13 mouse cellular contexts compared by ENCODE assay signal in the genomic region with DNA sequence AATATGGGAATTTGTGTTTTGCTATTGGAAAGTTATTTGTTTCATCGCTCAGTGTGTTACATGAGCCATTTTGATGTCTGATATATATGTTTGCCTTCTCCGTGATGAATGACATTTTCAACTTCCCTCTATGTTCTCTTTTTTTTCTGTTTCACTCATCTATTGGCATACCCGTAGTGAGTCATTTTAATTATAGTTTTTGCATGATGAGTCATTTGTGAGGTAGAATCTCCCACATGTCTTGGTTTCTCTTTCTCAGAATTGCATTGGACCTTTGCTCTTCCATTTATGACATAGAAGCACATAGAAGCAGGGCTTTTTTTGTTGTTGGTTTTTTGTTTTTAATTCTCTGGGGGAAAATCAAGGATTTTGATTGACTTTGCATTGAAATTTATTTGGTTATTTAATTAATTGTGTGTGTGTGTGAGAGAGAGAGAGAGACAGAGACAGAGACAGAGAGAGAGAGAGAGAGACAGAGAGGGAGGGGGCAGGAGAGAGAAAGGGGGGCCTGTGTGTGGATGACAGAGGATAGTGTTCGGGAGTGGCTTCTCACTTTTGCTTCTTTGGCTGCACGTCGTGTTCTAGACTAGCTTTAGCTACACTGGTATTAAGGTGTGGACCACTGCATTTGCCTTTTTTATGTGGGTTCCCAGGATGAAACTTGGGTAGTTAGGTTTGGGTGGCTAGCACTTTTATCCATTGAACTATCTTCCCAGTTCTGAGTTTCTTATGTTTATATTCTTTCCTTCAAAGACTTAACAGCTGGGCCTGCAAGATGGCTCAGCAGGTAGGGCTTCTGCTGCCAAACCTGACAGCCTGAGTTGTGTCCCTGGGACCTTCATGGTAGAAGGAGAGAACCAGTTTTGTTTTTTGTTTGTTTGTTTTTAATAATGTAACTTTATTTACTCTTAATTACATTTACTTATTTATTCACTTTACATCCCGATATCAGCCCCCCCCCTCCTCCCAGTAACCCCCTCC. TPM values are rescaled to one million over a fixed set of nuclear protein-coding genes. Genes with fewer than 3 reads are reported as not detected.
DNase-seq lines count a peak whose midpoint lies in the region; ATAC-seq and TF ChIP-seq lines count a peak whose summit lies in the region.
"Had no signal": no experiment of that assay in that cellular context is flagged by ENCODE, and none has a peak within 500 bp of the region (broad histone marks: within the 10 kb centered on the region; RNA-seq: fewer than 3 reads in every experiment).

No protein-coding gene starts in this region.

- H3K9me3 ChIP-seq in intestine, postnatal 0 days (ENCODE audit: control insufficient read depth): no peaks in the 10 kb centered on the region
- no peaks in the 10 kb centered on the region for H3K9me3 ChIP-seq in stomach, postnatal 0 days (ENCODE audit: control insufficient read depth, low read length)

- H3K4me3 ChIP-seq in intestine, postnatal 0 days (ENCODE audit: low read depth, low read length): no peak overlapping the region
- H3K4me3 ChIP-seq in stomach, postnatal 0 days (ENCODE audit: low read depth, low read length): no peak overlapping the region

- ATAC-seq in intestine, postnatal 0 days: peak; percentile 89
- no peak for ATAC-seq in stomach, postnatal 0 days (ENCODE audit: low FRiP score, low TSS enrichment)
- ATAC-seq: forebrain, embryonic 14.5 days; lung, postnatal 0 days had no signal

- peak overlapping the region; percentile 25; the same call in 1 of the 2 replicates for H3K4me2 ChIP-seq in intestine, postnatal 0 days (replicated peaks; ENCODE audit: low read depth)
- H3K4me2 ChIP-seq in stomach, postnatal 0 days (replicated peaks; ENCODE audit: low read depth): no peak overlapping the region
- H3K4me2 ChIP-seq: heart, embryonic 11.5 days had no signal

- no peak for TF ChIP-seq CTCF in intestine, postnatal 0 days (IDR thresholded peaks at IDR 0.05; ENCODE audit: low read depth)
- no peak for TF ChIP-seq CTCF in stomach, postnatal 0 days (IDR thresholded peaks at IDR 0.05; ENCODE audit: low read depth)

- no peak for TF ChIP-seq EP300 in stomach, postnatal 0 days (optimal IDR thresholded peaks at IDR 0.05)

- no peaks in the 10 kb centered on the region for H3K36me3 ChIP-seq in intestine, postnatal 0 days (ENCODE audit: control insufficient read depth, insufficient read depth)
- no peaks in the 10 kb centered on the region for H3K36me3 ChIP-seq in stomach, postnatal 0 days (ENCODE audit: control insufficient read depth, insufficient read depth, low read length)

- H3K9ac ChIP-seq in intestine, postnatal 0 days (ENCODE audit: low read depth, low read length): no peak overlapping the region
- H3K9ac ChIP-seq in stomach, postnatal 0 days (ENCODE audit: low read length): no peak overlapping the region

- peaks cover 4% of the 10 kb centered on the region; the same call in 1 of the 2 replicates for H3K4me1 ChIP-seq in intestine, postnatal 0 days (replicated peaks; ENCODE audit: control insufficient read depth, insufficient read depth, low read length)
- H3K4me1 ChIP-seq in stomach, postnatal 0 days (replicated peaks; ENCODE audit: control insufficient read depth, insufficient read depth): no peaks in the 10 kb centered on the region

- H3K27ac ChIP-seq in intestine, postnatal 0 days (ENCODE audit: low read depth, low read length): peak overlapping the region; percentile 35; the same call in 1 of the 2 replicates
- no peak overlapping the region for H3K27ac ChIP-seq in stomach, postnatal 0 days (replicated peaks)

- intact Hi-C loops in heart, postnatal 25 days (cut with DNase I): no loop called here

- DNase-seq in 3134 (ENCODE audit: extremely low read depth, insufficient read length, low spot score): peak; percentile 34
- DNase-seq in MN1 (ENCODE audit: low spot score): peak; percentile 38
- DNase-seq in cerebellum, adult 9-10 months: peak; percentile 84
- no peak for DNase-seq in adrenal gland, adult 2 months
- no peak for DNase-seq in stomach, postnatal 0 days (ENCODE audit: low spot score)
- DNase-seq in heart, postnatal 25 days (ENCODE audit: low spot score): no peak
- DNase-seq in left cerebral cortex, adult 8-10 months (ENCODE audit: low spot score in 2 of 2): no peak
- DNase-seq: liver; thymus, postnatal 4 days had no signal

- no peaks in the 10 kb centered on the region for H3K27me3 ChIP-seq in intestine, postnatal 0 days (replicated peaks; ENCODE audit: control insufficient read depth, insufficient read depth, low read length)
- no peaks in the 10 kb centered on the region for H3K27me3 ChIP-seq in stomach, postnatal 0 days (ENCODE audit: control insufficient read depth, insufficient read depth, low read length)

- 36% methylated on average over 7 of the region's 7 CpGs for WGBS in intestine, postnatal 0 days
- 50% methylated on average over 7 of the region's 7 CpGs for WGBS in stomach, postnatal 0 days

RNA-seq across cellular contexts. Expression of a gene that starts 11.0 kb away (rescaled TPM):
- polyA plus RNA-seq in intestine, postnatal 0 days (2015; fragmentation: Nextera tagmentation; extraction: Ambion mirVana): 27.3 and 28.8 TPM in 2 replicates
- 10 to 100 TPM; 36.9 to 39.5 TPM for total RNA-seq in adrenal gland, adult 2 months (2021)
- 3.9 and 4.6 TPM in 2 replicates for polyA plus RNA-seq in adrenal gland, adult 2 months (2012; rRNA removed)
- 30.8 and 33.1 TPM in 2 replicates for polyA plus RNA-seq in stomach, postnatal 0 days (2015; fragmentation: Nextera tagmentation; extraction: Ambion mirVana)
- 10 to 100 TPM; 25.5 to 33.1 TPM for total RNA-seq in heart, postnatal 25 days (2021)
- total RNA-seq in left cerebral cortex, adult 8-10 months (2022): 100 to 1,000 TPM in 2 of 4 experiments, 10 to 100 TPM in 2; 93.8 to 108 (median 101) TPM

Comparison
In these comparisons a context has a peak if more than half of its experiments do, and no peak if none do; other contexts are left out.
1. DNase-seq: peak in 3134 (single experiment), MN1 (single experiment) and cerebellum, adult 9-10 months (single experiment); none in adrenal gland, adult 2 months (single experiment), stomach, postnatal 0 days (single experiment), heart, postnatal 25 days (single experiment) and left cerebral cortex, adult 8-10 months (0 of 2).